Mouse (Mus musculus) heart, embryonic 14.5 days (tissue): ENCODE measurements around the gene Txndc2. TPM values are rescaled to one million over a fixed set of nuclear protein-coding genes. Genes with fewer than 3 reads are reported as not detected.

Experiments used
- ATAC-seq: fragments of 200-750 bp; cut with Nextera tagmentation; 2 replicates; pipeline ENCODE4 v1.8.0; 2017; ENCODE audit warnings: low read depth, moderate TSS enrichment; ENCODE audit not compliant: insufficient number of reproducible peaks, insufficient read depth, low FRiP score
- H3K27ac ChIP-seq, 2 experiments: fragments of 200-500 bp in 1 of 2; fragments of 300-500 bp in 1 of 2; sonication (generic) in 1 of 2; replicated peaks in 1 of 2; 2 replicates each; pipeline ENCODE4 v1.5.1; 2012 to 2014; ENCODE audit warnings: low read depth in 2 of 2, low read length in 2 of 2, control low read depth in 1 of 2, mild to moderate bottlenecking in 1 of 2, mixed read lengths in 1 of 2; ENCODE audit not compliant: control insufficient read depth in 1 of 2, insufficient read depth in 1 of 2
- H3K27me3 ChIP-seq: fragments of 300-500 bp; sonication (generic); 2 replicates; pipeline ENCODE4 v1.6.1; 2014; ENCODE audit warnings: mild to moderate bottlenecking, low read length, control low read depth; ENCODE audit not compliant: control insufficient read depth, insufficient read depth
- H3K36me3 ChIP-seq: fragments of 300-500 bp; sonication (generic); 2 replicates; pipeline ENCODE4 v1.6.1; 2014; ENCODE audit warnings: mild to moderate bottlenecking, control low read depth, low read length, mixed read lengths; ENCODE audit not compliant: control insufficient read depth, insufficient read depth
- H3K4me1 ChIP-seq, 2 experiments: fragments of 200-500 bp in 1 of 2; fragments of 300-500 bp in 1 of 2; sonication (generic) in 1 of 2; 2 replicates each; pipeline ENCODE4 v1.6.1; 2012 to 2014; ENCODE audit warnings: low read length in 2 of 2, control low read depth in 1 of 2, mixed read lengths in 1 of 2; ENCODE audit not compliant: control insufficient read depth in 2 of 2, insufficient read depth in 2 of 2
- H3K4me2 ChIP-seq: fragments of 300-500 bp; sonication (generic); 2 replicates; pipeline ENCODE4 v1.6.1; 2014; ENCODE audit warnings: mild to moderate bottlenecking, low read length
- H3K4me3 ChIP-seq, 2 experiments: fragments of 200-500 bp in 1 of 2; fragments of 300-500 bp in 1 of 2; sonication (generic) in 1 of 2; 2 replicates each; pipeline ENCODE4 v1.5.1; 2012 to 2014; ENCODE audit warnings: low read length in 2 of 2, mild to moderate bottlenecking in 2 of 2, control low read depth in 1 of 2, low read depth in 1 of 2, moderate library complexity in 1 of 2; ENCODE audit not compliant: control insufficient read depth in 1 of 2, insufficient read depth in 1 of 2
- H3K9ac ChIP-seq: fragments of 300-500 bp; sonication (generic); 2 replicates; pipeline ENCODE4 v1.6.1; 2014; ENCODE audit warnings: mild to moderate bottlenecking, low read length
- H3K9me3 ChIP-seq: fragments of 300-500 bp; sonication (generic); 2 replicates; pipeline ENCODE4 v1.6.1; 2016; ENCODE audit warnings: low read length, control low read depth; ENCODE audit not compliant: control insufficient read depth
- WGBS: fragments of 180-500 bp; shearing (Covaris S2); extraction: QIAGEN DNeasy Blood & Tissue Kit; methylation state at CpG from one replicate; pipeline ENCODE4 v1.1.7; 2014; 5-methylcytosine and 5-hydroxymethylcytosine counted together
- polyA plus RNA-seq: library from polyadenylated mRNA; unstranded; fragments of >200 nt; fragmentation: Nextera tagmentation; extraction: Ambion mirVana; gene quantifications from 2 replicates; pipeline ENCODE4 v1.2.1, GENCODE M21; 2014

Txndc2 gene
- polyA plus RNA-seq, 1 experiment from 2014 or later: not detected

GRCm38 (mm10) chr17:65677742-65678141 lies 35.8 kb upstream of the Txndc2 start:
- Histone ChIP-seq H3K9me3 (no peaks in the 10 kb centered on the region), H3K36me3 (no peaks in the 10 kb centered on the region), H3K4me3 (no peak overlapping the region), H3K4me2 (no peak overlapping the region), H3K27ac (no peak overlapping the region), H3K27me3 (no peaks in the 10 kb centered on the region), H3K9ac (no peak overlapping the region), H3K4me1 (peaks cover 6 to 13% of the 10 kb centered on the region in 2 experiments; a peak in 2 of 4 replicates)
- WGBS: 80% methylated on average over 1 of the region's 1 CpGs
- ATAC-seq: no peak

GRCm38 (mm10) chr17:65676536-65676935 lies 34.6 kb upstream of the Txndc2 start:
- Histone ChIP-seq H3K27me3 (no peaks in the 10 kb centered on the region), H3K9me3 (no peaks in the 10 kb centered on the region), H3K9ac (no peak overlapping the region), H3K4me3 (no peak overlapping the region), H3K4me2 (no peak overlapping the region), H3K27ac (no peak overlapping the region), H3K36me3 (no peaks in the 10 kb centered on the region), H3K4me1 (peaks cover 4 to 8% of the 10 kb centered on the region in 2 experiments; a peak in 2 of 4 replicates)
- ATAC-seq: no peak
- 92% methylated on average over 8 of the region's 8 CpGs for WGBS

- no peak overlapping the region for H3K27ac ChIP-seq
- H3K4me1 ChIP-seq: peaks cover 4 to 8% of the 10 kb centered on the region in 2 experiments; a peak in 2 of 4 replicates
- ATAC-seq: no peak
- H3K4me3 ChIP-seq: no peak overlapping the region
- H3K4me2 ChIP-seq: no peak overlapping the region
- H3K9ac ChIP-seq: no peak overlapping the region
- H3K9me3 ChIP-seq: no peaks in the 10 kb centered on the region
- no peaks in the 10 kb centered on the region for H3K27me3 ChIP-seq
- WGBS: 87% methylated on average over 3 of the region's 3 CpGs
- H3K36me3 ChIP-seq: no peaks in the 10 kb centered on the region
Observed at GRCm38 (mm10) chr17:65675985-65676384, 34.0 kb upstream of the Txndc2 start.

GRCm38 (mm10) chr17:65674710-65675171 lies 32.8 kb upstream of the Txndc2 start:
- no peaks in the 10 kb centered on the region for H3K9me3 ChIP-seq
- no peak overlapping the region for H3K4me3 ChIP-seq
- WGBS: 6% methylated on average over 1 of the region's 1 CpGs
- no peak overlapping the region for H3K9ac ChIP-seq
- no peaks in the 10 kb centered on the region for H3K27me3 ChIP-seq
- peaks cover 4 to 8% of the 10 kb centered on the region in 2 experiments; a peak in 2 of 4 replicates for H3K4me1 ChIP-seq
- H3K36me3 ChIP-seq: no peaks in the 10 kb centered on the region
- no peak overlapping the region for H3K4me2 ChIP-seq
- no peak for ATAC-seq
- no peak overlapping the region for H3K27ac ChIP-seq

- H3K4me1 ChIP-seq: peaks cover 4 to 8% of the 10 kb centered on the region in 2 experiments; a peak in 2 of 4 replicates
- ATAC-seq: no peak
- no peak overlapping the region for H3K4me2 ChIP-seq
- H3K9me3 ChIP-seq: no peaks in the 10 kb centered on the region
- no peak overlapping the region for H3K27ac ChIP-seq
- H3K9ac ChIP-seq: no peak overlapping the region
- 90% methylated on average over 7 of the region's 7 CpGs for WGBS
- no peak overlapping the region for H3K4me3 ChIP-seq
- no peaks in the 10 kb centered on the region for H3K36me3 ChIP-seq
- no peaks in the 10 kb centered on the region for H3K27me3 ChIP-seq
Observed at GRCm38 (mm10) chr17:65672926-65673325, 31.0 kb upstream of the Txndc2 start.

- ATAC-seq: no peak
Observed at GRCm38 (mm10) chr17:65669061-65669460, 27.1 kb upstream of the Txndc2 start.

GRCm38 (mm10) chr17:65667792-65668191 lies 25.8 kb upstream of the Txndc2 start:
- H3K4me2 ChIP-seq: no peak overlapping the region
- no peak for ATAC-seq
- no peak overlapping the region for H3K27ac ChIP-seq
- H3K9ac ChIP-seq: no peak overlapping the region
- H3K36me3 ChIP-seq: no peaks in the 10 kb centered on the region
- H3K27me3 ChIP-seq: no peaks in the 10 kb centered on the region
- 82% methylated on average over 14 of the region's 14 CpGs for WGBS
- peaks cover 4 to 10% of the 10 kb centered on the region in 2 experiments; a peak in 2 of 4 replicates for H3K4me1 ChIP-seq
- H3K9me3 ChIP-seq: no peaks in the 10 kb centered on the region
- no peak overlapping the region for H3K4me3 ChIP-seq

More at GRCm38 (mm10) chr17:65669061-65669460, 27.1 kb upstream of the Txndc2 start:
- Histone ChIP-seq H3K9ac (no peak overlapping the region), H3K27me3 (no peaks in the 10 kb centered on the region), H3K4me2 (no peak overlapping the region), H3K9me3 (no peaks in the 10 kb centered on the region), H3K27ac (no peak overlapping the region), H3K4me3 (no peak overlapping the region), H3K36me3 (no peaks in the 10 kb centered on the region), H3K4me1 (peaks cover 4 to 10% of the 10 kb centered on the region in 2 experiments; a peak in 2 of 4 replicates)
- 85% methylated on average over 4 of the region's 4 CpGs for WGBS
